Mouse (Mus musculus) CD4-positive, CD25-positive, alpha-beta regulatory T cell, adult 4 months (primary cell): Measurements from ENCODE around the gene Usp42. TPM values are rescaled to one million over a fixed set of nuclear protein-coding genes. Genes with fewer than 3 reads are reported as not detected.

Source experiments
- ATAC-seq: one replicate; pipeline ENCODE4 v1.8.0; 2017
- polyA plus RNA-seq, 2 experiments: library from polyadenylated mRNA; unstranded; fragments of 100-300 nt; shearing (Covaris generic); gene quantifications; one replicate each; pipeline ENCODE4 v1.2.1; 2017

The Usp42 gene
- 10 to 100 TPM; 10.6 to 10.7 TPM for polyA plus RNA-seq

GRCm38 (mm10) chr5:143732180-143732891, at the start of gene Usp42:
Gene Usp42 (minus strand): TSS chr5:143732280.
- peak; percentile 95 for ATAC-seq

- no peak for ATAC-seq
These were observed 28.4 kb upstream of the Usp42 start for GRCm38 (mm10) chr5:143760508-143760907.

DNA sequence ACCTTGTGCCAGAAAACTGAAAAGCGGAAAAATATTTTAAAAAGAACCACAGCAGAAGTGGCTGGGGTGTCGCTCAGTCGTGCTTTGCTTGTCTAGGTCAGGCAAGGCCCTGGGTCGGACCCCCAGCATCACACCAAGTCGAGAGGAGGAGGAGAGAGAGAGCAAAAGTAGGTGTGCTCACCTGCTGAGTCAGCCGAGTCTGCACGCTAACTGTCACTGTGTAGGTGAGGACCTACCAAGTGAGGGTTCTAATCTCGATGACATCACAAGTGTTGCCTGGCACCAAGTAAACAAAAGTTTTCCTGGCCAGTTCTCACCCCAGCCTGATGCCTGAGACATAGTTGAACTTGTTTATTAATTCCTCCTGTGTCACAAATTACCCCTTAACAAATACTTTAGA, 27.5 kb upstream of the Usp42 start:
- no peak for ATAC-seq

- ATAC-seq, result peak; percentile 96
These were observed 25.8 kb upstream of the Usp42 start for GRCm38 (mm10) chr5:143757755-143758443.

DNA sequence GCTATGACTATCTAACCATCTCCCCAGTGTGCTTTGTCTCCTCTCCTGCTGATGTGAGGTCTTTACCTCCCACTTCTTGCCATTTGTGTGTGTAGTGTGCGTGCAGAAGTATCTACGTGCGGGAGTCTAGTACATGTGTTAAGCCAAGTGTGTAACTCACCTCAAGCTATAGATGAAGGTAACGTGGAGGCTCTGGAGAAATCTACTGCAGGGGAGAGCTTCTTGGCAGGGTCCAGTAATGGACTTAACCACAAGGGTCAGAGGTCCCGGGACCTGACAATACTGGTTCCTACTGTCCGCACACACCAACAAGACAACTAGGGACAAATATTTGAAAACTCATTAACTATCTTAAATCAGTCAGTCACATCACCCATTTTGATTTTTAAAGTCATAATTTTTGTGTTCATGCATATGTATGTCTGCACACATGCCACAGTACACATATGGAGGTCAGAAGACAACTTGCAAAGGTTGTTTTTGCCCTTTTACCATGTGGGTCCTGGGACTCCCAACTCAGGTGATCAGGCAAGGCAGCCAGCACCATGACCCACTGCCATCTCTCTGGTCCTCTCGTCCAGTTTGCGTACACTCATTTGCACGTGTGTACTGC, 23.6 kb upstream of the Usp42 start:
- no peak for ATAC-seq

DNA sequence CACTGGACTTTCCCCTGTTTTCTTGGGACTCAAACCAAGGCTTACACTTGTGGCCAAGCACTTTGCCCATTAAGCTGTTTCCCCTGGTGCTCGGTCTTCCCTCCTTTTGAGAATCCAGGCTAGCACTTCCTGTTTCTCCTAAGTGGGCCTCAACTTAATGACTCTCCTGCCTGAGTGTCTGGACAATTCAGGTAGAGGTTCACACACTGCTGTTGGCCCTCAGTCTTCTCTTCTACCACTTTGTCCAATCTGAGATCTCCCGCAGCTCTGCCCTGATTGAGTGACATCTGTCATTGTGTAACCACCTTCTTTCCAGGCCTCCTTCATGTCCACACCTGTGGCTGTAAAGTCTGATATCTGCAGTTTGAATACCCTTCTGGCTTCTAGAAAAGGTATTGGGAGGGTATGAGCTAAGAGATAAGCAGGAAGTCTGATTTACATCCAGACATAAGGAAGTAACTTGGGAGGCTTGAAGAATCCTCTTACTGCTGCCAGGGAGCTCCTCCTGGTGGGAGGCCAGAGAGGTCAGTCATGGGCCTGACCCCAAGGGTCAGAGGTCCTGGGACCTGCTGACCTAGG, 17.6 kb upstream of the Usp42 start:
- ATAC-seq, result no peak

DNA sequence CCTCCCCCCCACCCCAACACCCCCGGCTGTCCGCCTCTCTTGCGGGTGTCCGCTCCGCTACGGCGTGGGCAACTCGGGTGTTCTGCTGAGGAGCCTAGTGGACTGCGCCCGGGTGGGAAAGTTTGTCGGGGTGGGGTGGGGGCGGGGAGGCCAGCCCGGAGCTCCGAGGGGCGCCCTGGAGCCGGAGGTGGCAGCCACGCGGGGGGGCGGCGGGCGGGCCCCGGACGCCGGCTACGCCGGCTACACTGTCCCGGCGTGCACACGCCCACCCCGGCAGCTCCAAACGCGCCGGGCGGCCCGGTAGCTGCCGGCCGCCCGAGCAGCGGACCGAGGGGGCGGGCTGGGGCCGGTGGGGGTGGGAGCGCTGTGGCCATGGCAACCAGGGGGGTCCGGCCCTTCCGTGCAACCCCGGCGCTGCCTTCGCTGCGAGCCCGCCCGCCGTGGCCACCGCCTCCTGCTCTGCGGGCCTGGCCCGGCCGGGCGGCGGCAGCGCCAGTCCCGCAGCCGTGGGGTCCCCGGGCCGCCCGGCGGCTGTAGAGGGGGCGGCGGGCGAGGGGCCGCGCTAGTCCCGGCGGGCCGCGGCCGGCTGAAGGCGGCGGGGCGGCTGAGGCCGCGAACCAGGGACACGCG, 482 bp downstream of the Usp42 start:
- no peak for ATAC-seq

- peak; percentile 14 for ATAC-seq
These were observed 1.2 kb downstream of the Usp42 start for GRCm38 (mm10) chr5:143730915-143731314.

- no peak for ATAC-seq
These were observed 10.1 kb downstream of the Usp42 start for GRCm38 (mm10) chr5:143721962-143722361.

DNA sequence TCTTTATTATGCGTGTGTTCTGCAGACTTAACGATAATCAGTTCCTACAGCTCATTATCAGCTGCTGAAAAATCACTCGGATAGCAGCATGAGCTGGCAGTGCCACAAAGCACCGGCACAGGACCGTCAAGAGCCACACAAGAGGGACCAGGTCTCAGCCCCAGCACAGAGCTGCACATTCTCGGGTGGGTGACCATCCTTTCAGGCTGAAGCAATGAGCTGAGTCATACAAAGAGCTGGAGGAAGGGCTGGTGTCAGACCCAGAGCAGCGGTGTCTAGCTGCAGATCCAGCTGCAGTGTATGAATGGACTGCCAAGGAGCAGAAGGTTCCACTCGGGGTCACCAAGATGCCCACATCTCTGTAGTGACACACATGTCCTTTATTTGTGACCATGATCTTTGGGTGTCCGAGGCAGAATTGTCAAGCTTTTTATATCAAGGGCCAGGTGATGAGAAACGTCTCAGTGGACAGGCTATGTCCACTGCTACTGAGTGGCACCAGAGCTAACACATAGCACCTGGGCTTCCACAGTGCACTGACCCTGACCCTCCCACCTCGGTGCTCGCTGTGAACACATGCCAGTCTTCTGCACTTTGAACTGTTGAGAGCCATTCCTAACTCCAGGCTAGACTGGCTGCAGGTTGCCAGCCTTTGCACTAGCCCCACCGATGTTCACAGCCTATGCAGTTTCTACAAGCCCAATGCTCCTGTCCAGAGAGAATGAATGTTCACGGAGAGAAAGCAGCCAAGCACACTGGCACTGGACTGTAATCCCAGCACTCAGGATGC, 19.9 kb downstream of the Usp42 start:
- ATAC-seq, result no peak

DNA sequence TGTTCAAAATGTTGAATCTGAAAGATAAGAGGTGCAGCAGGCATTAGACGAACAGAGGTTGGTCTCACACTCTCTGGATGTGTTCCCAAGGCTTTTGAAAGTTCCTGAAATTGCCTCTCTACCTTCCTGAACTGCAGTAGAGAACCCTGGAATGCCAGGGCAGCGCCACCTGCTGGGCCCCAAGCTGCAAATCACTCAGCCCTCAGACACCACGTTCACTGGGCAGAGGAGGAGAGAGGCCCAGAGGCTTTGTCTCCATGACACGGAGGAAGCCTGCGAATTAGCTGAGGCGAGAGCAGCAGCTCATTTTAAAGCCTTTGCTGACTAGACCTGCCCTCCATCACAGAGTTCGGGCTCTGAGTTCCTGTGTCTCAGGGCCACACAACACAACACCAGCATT, 20.8 kb downstream of the Usp42 start:
- ATAC-seq, result peak; percentile 63

DNA sequence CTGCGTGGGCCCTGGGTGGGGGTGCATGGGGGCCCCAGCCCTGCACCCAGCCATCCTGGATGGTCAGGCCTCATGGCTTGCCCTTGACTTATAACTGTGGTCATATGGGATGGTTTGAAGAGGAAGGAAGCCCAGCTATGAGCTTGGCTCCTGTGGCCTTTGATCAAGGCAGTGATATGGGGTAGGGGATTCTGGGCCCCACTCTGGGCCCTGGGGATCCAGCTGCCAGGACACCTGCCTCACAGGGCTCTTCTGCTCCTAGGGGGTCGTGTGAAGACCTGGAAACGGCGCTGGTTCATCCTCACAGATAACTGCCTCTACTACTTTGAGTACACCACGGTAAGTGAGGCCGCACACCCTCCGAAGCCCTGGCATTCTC, 25.3 kb downstream of the Usp42 start:
- no peak for ATAC-seq

DNA sequence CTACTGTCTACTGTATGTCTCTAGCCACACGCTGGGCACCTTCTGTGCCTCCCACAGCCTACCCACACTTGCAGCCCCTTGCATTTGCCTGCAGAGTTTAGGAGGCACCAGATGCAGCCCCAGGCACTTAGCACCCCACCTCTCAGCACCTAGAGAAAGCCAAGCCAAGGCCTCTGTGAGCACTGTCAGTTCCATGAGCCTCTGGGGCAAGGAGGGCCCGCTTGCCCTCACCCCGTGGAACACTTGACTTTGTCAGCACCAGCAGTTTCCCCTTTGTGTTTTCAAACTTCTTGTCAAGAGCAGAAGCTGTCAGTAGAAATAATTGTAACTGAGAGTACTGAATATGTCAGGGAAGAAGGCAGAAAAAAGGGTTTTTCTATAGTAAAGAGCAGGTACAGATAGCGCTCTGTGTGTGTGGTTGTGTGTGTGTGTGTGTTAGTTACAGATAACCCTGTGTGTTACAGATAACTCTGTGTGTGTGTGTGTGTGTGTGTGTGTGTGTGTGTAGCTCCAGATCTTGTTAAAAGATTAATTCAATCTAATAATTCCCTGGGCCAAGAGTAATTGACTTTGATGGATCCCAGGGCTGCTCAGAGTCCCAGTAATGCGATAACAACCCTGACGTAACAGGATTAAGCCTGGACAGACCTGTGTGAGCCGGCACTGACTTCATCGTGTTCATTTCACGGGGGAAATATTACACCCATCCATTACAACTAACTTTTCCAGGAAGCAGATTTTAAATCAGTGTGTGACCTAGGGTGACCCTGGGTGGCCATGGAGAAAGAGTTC, 25.9 kb downstream of the Usp42 start:
- no peak for ATAC-seq

DNA sequence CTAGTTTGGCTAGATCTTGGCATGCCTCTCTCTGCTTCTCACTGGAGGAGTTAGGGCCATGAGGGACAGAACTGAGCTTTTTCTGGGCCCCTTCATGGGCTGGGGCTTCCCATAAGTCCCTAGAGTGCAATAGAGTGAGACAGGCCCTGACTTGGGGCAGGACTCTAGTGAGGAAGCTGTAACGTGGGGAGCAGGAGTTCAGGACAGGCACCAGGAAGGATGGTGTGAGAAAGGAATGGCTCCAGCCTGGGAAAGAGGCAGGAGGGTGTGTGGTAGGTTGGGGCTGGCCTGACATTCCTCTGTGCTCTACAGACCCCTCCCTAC, 26.5 kb downstream of the Usp42 start:
- no peak for ATAC-seq

DNA sequence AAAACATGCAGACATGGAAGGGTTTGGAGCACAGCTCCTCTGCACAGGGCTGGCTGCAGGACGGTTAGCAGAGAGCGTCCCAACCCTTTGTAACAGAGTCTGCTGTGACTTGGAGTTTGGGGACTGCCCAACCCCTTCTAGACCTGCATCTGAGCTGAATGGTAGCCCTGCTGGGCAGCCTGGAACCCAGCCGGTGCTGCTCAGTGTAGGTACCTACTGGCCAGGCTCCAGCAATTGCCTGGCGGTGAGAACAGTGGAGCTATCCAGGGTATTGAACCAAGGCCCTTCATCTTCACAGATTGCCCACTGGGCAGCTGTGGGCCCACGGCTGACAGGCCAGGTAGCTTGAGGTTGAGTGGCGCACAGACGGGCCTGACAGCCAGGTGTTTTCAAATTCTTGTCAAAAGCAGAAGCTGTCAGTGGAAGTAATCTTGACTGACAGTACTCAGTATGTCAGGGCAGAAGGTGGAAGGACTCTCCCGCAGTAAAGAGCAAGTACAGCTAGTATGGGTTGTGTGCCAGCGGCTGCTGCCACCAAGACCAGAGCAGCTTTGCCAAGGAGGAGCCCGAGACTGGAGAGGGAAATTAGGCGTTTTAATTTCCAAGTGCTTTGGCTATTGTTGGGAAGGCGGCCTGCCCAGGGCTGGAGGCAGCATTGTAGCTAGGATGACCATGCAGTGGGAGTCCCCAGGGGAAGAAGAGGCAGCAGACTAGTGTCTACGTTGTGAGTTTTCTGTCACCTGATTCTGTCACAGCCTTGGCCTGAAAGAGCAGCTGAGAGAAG, 27.0 kb downstream of the Usp42 start:
- ATAC-seq, result no peak

DNA sequence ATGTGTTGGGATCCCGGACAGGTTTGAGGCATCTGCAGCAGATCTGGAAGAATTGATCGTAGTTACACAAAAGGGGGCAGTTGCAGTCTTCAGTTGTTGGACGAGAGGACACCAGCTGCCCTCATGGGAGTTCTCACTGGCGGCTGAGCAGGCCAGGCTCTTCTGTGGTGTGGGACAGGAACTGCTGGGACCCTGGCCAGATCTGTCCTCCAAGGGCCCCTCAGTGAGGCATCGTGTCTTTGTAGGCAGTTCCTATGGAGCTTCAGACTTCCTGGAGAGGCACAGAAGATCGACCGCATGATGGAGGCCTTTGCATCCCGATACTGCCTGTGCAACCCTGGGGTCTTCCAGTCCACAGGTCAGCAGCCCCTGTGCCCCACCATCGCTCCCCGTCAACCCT, 31.0 kb downstream of the Usp42 start:
- no peak for ATAC-seq

DNA sequence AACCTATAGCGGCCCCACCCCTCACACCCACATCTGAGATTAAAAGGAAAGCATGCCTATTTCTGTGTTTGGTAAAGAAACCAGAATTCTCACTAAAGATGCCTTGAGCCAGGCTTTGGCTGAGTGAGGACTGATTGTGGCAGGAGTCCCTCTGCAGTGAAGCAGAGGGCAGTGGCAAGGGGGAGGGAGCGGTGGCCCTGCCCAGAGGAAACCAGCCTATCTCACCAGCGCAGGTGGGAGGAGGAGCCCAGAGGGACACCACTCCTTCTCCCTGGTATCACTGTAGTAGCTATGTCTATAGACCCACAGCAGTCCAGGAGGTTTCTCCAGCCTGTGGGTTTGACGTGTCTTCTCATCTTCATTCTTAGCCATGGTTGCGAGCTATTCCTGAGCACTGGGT, 31.8 kb downstream of the Usp42 start:
- ATAC-seq, result no peak

DNA sequence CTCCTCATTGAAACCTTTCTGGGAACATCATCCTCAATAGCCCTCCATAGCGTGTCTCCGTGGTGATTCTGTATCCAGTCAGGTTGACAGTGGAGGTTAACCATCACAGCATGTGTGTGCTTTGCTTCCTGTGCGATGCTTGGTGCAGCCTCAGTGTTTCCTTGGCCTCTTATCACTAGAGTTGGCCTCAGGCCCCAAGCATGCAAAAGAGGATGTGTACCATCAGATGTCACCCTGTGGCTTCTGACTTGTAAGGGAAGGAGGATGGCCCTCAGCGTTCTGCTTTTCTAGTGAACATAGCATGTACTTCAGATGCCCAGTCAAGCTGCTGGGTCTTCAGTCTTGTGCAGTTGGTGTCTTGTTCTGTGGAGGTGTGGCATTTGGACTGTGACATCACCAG, 33.6 kb downstream of the Usp42 start:
- no peak for ATAC-seq

- ATAC-seq, result peak; percentile 71
These were observed 35.8 kb downstream of the Usp42 start for GRCm38 (mm10) chr5:143696323-143696722.

DNA sequence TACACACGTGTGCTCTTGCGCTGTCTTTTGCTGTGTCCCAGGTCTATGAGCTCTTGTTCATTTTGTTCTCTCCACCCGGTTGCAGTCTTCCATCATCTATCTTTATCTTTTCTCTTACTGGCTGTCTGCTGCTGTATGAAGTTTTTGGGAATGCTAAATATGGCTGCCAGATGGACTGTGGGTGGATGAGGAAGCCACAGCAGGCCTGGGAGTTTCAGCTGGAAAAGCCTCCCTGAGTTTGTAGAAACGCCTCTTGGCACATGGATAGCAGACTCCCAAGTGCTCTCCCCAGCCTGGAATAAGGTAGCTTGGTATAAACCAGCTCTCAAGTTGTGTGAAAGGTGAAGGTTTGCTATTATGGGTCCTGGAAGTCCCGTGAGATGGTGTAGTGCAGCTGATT, 41.2 kb downstream of the Usp42 start:
- ATAC-seq, result no peak

- no peak for ATAC-seq
These were observed 41.7 kb downstream of the Usp42 start for GRCm38 (mm10) chr5:143690392-143690791.
